Mouse (Mus musculus) embryonic facial prominence, embryonic 10.5 days (tissue): ENCODE results near the gene Dcaf15. TPM values are rescaled to one million over a fixed set of nuclear protein-coding genes. Genes with fewer than 3 reads are reported as not detected.
A peak's percentile ranks its signal among the peaks of the same experiment; 100 is the strongest.

Experiments used
- DNase-seq: peaks from one replicate; pipeline ENCODE4 v3.0.0-alpha.2; 2017; ENCODE audit warnings: low spot score
- H3K27ac ChIP-seq: fragments of 300-500 bp; sonication (generic); replicated peaks from 2 replicates; pipeline ENCODE4 v1.5.1; 2016; ENCODE audit warnings: mild to moderate bottlenecking
- H3K27me3 ChIP-seq: fragments of 300-500 bp; sonication (generic); replicated peaks from 2 replicates; pipeline ENCODE4 v1.6.1; 2016; ENCODE audit warnings: low read depth, mild to moderate bottlenecking; ENCODE audit not compliant: poor library complexity, severe bottlenecking
- H3K36me3 ChIP-seq: fragments of 300-500 bp; sonication (generic); replicated peaks from 2 replicates; pipeline ENCODE4 v1.6.1; 2016; ENCODE audit warnings: mild to moderate bottlenecking, moderate library complexity
- H3K4me1 ChIP-seq: fragments of 300-500 bp; sonication (generic); 2 replicates; pipeline ENCODE4 v1.6.1; 2016
- H3K4me3 ChIP-seq: fragments of 300-500 bp; sonication (generic); 2 replicates; pipeline ENCODE4 v1.5.1; 2016; ENCODE audit warnings: mild to moderate bottlenecking, moderate library complexity
- H3K9me3 ChIP-seq: fragments of 300-500 bp; sonication (generic); 2 replicates; pipeline ENCODE4 v1.6.1; 2016; ENCODE audit warnings: mild to moderate bottlenecking
- WGBS: fragments of 180-500 bp; shearing (Covaris S2); methylation state at CpG from one replicate; pipeline ENCODE4 v1.1.7; 2016; 5-methylcytosine and 5-hydroxymethylcytosine counted together
- polyA plus RNA-seq: library from polyadenylated mRNA; unstranded; fragments of >200 nt; fragmentation: Nextera tagmentation; extraction: Ambion mirVana; gene quantifications from 2 replicates; pipeline ENCODE4 v1.2.1, GENCODE M21; 2016

Dcaf15 gene
- polyA plus RNA-seq = 15.9 and 18.0 TPM in 2 replicates

GRCm38 (mm10) chr8:84104697-84105609, at the start of gene Dcaf15:
Gene Dcaf15 (minus strand): TSS chr8:84104768.
- peak within 1 kb of the TSS; percentile 100 for H3K27ac ChIP-seq
- DNase-seq = peak; percentile 98
- H3K27me3 ChIP-seq = no peaks in the 10 kb centered on the region
- peaks cover 38% of the 10 kb centered on the region for H3K4me1 ChIP-seq
- H3K9me3 ChIP-seq = no peaks in the 10 kb centered on the region
- H3K36me3 ChIP-seq = peaks cover 31% of the 10 kb centered on the region
- 7% methylated on average over 42 of the region's 42 CpGs for WGBS
- peak within 1 kb of the TSS; percentile 86 for H3K4me3 ChIP-seq

DNA sequence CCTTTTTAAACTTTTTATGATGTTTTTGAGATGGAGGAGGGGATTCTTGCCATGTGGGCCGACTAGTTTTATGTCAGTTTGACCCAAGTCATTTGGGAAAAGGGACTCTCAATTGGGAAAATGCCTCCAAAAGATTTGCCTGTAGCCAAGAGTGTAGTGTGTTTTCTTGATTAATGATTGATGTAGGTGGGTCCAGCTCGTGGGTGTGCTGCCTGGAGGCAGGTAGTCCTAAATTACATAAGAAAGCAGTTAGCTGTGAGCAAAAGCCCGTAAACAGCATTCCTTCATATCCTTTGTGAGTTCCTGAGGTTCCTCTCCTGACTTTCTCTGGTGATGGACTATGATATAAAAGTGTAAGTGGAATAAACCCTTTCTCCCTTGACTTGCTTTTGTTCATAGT, 44.6 kb upstream of the Dcaf15 start:
- Histone ChIP-seq H3K36me3 (peaks cover 10% of the 10 kb centered on the region), H3K27me3 (peaks cover 5% of the 10 kb centered on the region; the same call in 1 of the 2 replicates), H3K27ac (no peak overlapping the region), H3K4me3 (no peak overlapping the region), H3K9me3 (no peaks in the 10 kb centered on the region), H3K4me1 (peaks cover 31% of the 10 kb centered on the region)
- no peak for DNase-seq
- 74% methylated on average over 3 of the region's 3 CpGs for WGBS

DNA sequence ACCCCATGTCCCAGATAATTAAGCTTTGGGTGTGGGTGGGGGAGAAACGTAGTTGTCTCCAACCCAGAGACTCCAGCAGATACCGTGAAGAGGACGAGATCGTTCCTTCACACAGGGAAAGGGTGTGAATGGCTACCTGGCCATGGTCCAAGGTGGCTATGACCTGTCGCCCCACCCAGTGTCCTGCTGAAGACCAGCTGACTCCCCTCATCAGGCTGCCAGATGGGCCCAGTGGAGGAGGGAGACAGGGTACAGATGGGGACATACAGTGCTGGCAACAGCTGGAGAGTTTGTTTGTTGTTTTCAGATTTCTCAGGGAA, 43.9 kb upstream of the Dcaf15 start:
- Histone ChIP-seq H3K4me3 (peak overlapping the region; percentile 84), H3K9me3 (no peaks in the 10 kb centered on the region), H3K36me3 (peaks cover 17% of the 10 kb centered on the region), H3K4me1 (peaks cover 31% of the 10 kb centered on the region), H3K27me3 (peaks cover 5% of the 10 kb centered on the region; the same call in 1 of the 2 replicates), H3K27ac (peak overlapping the region; percentile 90; the same call in 1 of the 2 replicates)
- 96% methylated on average over 5 of the region's 5 CpGs for WGBS
- DNase-seq = no peak

- no peaks in the 10 kb centered on the region for H3K9me3 ChIP-seq
- peak within 1 kb of the TSS; percentile 84 for H3K4me3 ChIP-seq
- peaks cover 22% of the 10 kb centered on the region for H3K36me3 ChIP-seq
- peaks cover 5% of the 10 kb centered on the region; the same call in 1 of the 2 replicates for H3K27me3 ChIP-seq
- peaks cover 31% of the 10 kb centered on the region for H3K4me1 ChIP-seq
- peak; percentile 95 for DNase-seq
- peak within 1 kb of the TSS; percentile 90 for H3K27ac ChIP-seq
- WGBS = 17% methylated on average over 49 of the region's 49 CpGs
Measured at GRCm38 (mm10) chr8:84147769-84148530, 43.4 kb upstream of the Dcaf15 start, which contains the start of the genes Cc2d1a and 4930432K21Rik. Gene Cc2d1a (minus strand): TSS chr8:84147936. Gene 4930432K21Rik (plus strand): TSS chr8:84148025.

DNA sequence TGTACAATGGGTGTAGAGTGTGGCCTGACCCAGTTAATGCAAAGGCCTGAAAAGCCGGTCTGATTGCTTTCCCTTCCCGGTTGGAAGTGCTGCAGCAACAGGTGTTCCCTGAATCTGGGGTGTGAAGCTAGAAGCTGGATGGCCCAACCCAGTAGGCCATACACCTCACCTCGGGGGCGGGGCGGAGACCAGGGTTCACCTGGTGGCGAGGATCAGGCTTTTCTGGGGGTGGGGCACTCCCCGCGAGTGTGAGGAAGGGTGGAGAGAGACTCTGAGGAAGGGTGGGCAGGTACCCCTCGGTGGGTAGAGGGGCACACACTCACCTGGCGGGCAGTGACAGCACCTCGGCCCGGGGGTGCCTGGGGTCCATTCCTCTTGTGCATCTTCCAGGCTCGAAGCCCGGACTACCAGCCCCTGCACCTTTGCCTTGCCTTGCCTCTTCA, 42.8 kb upstream of the Dcaf15 start:
- peak overlapping the region; percentile 84 for H3K4me3 ChIP-seq
- WGBS = 9% methylated on average over 14 of the region's 14 CpGs
- H3K4me1 ChIP-seq = peaks cover 31% of the 10 kb centered on the region
- H3K27me3 ChIP-seq = peaks cover 5% of the 10 kb centered on the region; the same call in 1 of the 2 replicates
- H3K36me3 ChIP-seq = peaks cover 28% of the 10 kb centered on the region
- no peaks in the 10 kb centered on the region for H3K9me3 ChIP-seq
- no peak for DNase-seq
- peak overlapping the region; percentile 90 for H3K27ac ChIP-seq

GRCm38 (mm10) chr8:84144636-84145245, 40.2 kb upstream of the Dcaf15 start:
- 93% methylated on average over 8 of the region's 8 CpGs for WGBS
- no peak overlapping the region for H3K4me3 ChIP-seq
- H3K27me3 ChIP-seq = peaks cover 5% of the 10 kb centered on the region; the same call in 1 of the 2 replicates
- H3K27ac ChIP-seq = no peak overlapping the region
- no peak for DNase-seq
- peaks cover 31% of the 10 kb centered on the region for H3K4me1 ChIP-seq
- H3K9me3 ChIP-seq = no peaks in the 10 kb centered on the region
- peaks cover 54% of the 10 kb centered on the region for H3K36me3 ChIP-seq

DNA sequence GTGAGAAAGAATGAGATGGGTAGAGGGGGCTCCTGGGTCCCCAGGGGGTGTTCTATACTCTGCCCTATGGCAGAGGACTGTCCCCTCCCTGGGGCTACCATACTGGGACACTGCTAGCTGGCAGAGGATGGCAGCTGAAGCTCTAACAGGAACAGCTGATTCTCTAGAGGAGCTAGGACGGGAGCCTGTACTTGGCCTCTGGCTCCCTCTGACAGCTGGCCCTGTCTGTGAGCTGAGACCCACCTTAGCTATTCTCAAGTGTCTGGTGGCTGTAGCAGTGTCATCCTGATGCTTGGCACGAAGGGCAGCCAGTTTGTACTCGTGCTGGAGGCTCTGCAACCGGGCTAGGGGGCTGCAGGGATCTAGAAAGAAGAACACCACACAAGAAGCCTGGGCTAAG, 36.3 kb upstream of the Dcaf15 start:
- H3K4me1 ChIP-seq = 0 out of 2 replicates have a peak, but pooled peaks cover 3% of the 10 kb centered on the region
- no peaks in the 10 kb centered on the region for H3K9me3 ChIP-seq
- no peak for DNase-seq
- H3K27ac ChIP-seq = no peak overlapping the region
- WGBS = 93% methylated on average over 4 of the region's 4 CpGs
- no peaks in the 10 kb centered on the region for H3K27me3 ChIP-seq
- no peak overlapping the region for H3K4me3 ChIP-seq
- H3K36me3 ChIP-seq = peaks cover 93% of the 10 kb centered on the region

DNA sequence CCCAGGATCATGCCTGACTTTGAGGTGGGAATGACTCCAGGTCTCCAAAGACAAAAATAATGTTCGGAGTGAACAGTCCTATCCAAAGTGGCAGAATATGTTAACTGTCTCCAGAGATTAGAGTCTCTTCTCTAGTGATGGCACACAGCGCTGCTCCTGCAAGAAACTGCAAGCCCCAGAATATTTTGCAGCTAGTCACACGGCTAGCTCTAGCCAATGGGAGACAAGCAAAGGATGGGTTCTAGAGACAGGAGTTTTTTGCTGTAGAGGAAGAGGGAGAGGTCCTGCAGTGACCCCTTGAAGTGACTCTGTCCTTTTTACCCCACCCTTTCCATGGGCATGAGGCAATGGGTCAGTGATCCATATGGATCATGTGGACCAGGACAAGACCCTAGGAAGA, 33.3 kb upstream of the Dcaf15 start:
- DNase-seq = no peak
- H3K36me3 ChIP-seq = peaks cover 100% of the 10 kb centered on the region
- H3K27ac ChIP-seq = no peak overlapping the region
- no peaks in the 10 kb centered on the region for H3K4me1 ChIP-seq
- no peaks in the 10 kb centered on the region for H3K9me3 ChIP-seq
- no peak overlapping the region for H3K4me3 ChIP-seq
- WGBS = 92% methylated on average over 3 of the region's 3 CpGs
- H3K27me3 ChIP-seq = no peaks in the 10 kb centered on the region

DNA sequence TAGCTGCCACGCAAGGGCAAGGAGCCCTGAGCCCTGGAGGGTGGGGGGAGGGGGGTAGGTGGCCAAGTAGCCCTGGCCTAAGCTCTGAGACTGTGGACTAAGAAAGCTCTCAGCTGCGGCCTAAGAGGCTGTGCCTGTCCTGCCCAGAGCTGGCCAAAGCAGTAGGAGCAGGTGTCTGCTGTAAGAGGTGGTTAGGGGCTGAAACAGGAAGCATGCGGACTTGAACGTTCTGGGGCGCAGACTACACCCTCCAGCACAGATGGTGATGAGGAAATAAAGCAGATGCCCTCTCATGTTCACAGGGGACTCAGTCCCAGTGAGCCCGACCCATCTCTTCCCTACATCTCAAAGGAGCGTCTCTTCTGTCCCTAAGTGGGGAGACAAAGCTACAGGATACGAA, 27.7 kb upstream of the Dcaf15 start:
- 90% methylated on average over 8 of the region's 8 CpGs for WGBS
- peaks cover 19% of the 10 kb centered on the region for H3K27me3 ChIP-seq
- no peak for DNase-seq
- peaks cover 67% of the 10 kb centered on the region for H3K36me3 ChIP-seq
- 0 out of 2 replicates have a peak overlapping the region, but pooled peaks have one; percentile 4 for H3K27ac ChIP-seq
- H3K4me1 ChIP-seq = peaks cover 17% of the 10 kb centered on the region
- no peak overlapping the region for H3K4me3 ChIP-seq
- no peaks in the 10 kb centered on the region for H3K9me3 ChIP-seq

- peak; percentile 41 for DNase-seq
- H3K27ac ChIP-seq = no peak overlapping the region; the same call in 1 of the 2 replicates
- H3K36me3 ChIP-seq = peaks cover 53% of the 10 kb centered on the region
- H3K4me1 ChIP-seq = peaks cover 29% of the 10 kb centered on the region
- H3K27me3 ChIP-seq = peaks cover 19% of the 10 kb centered on the region
- H3K9me3 ChIP-seq = no peaks in the 10 kb centered on the region
- H3K4me3 ChIP-seq = no peak overlapping the region
- WGBS = 44% methylated on average over 30 of the region's 30 CpGs
Measured at GRCm38 (mm10) chr8:84130806-84131205, 26.2 kb upstream of the Dcaf15 start.

GRCm38 (mm10) chr8:84128277-84128676, 23.7 kb upstream of the Dcaf15 start:
- DNase-seq = no peak
- Histone ChIP-seq H3K27me3 (peaks cover 19% of the 10 kb centered on the region), H3K9me3 (no peaks in the 10 kb centered on the region), H3K36me3 (peaks cover 27% of the 10 kb centered on the region), H3K27ac (no peak overlapping the region), H3K4me1 (peaks cover 32% of the 10 kb centered on the region), H3K4me3 (no peak overlapping the region)
- 67% methylated on average over 8 of the region's 8 CpGs for WGBS
